In genomic region chr7:44470696-44471612, GRCm38 (mm10) we compare ENCODE assay signal across 14 mouse cellular contexts. TPM values are rescaled to one million over a fixed set of nuclear protein-coding genes. Genes with fewer than 3 reads are reported as not detected.
DNase-seq lines count a peak whose midpoint lies in the region; ATAC-seq and TF ChIP-seq lines count a peak whose summit lies in the region.
"Had no signal": no experiment of that assay in that cellular context is flagged by ENCODE, and none has a peak within 500 bp of the region (broad histone marks: within the 10 kb centered on the region; RNA-seq: fewer than 3 reads in every experiment).

No protein-coding gene starts in this region.

- no peak for TF ChIP-seq CTCF in left cerebral cortex, adult 2 months (IDR thresholded peaks at IDR 0.05)
- no peak for TF ChIP-seq CTCF in intestine, postnatal 0 days (IDR thresholded peaks at IDR 0.05; ENCODE audit: low read depth)

- H3K4me3 ChIP-seq in left cerebral cortex, adult 2 months = no peak overlapping the region
- no peak overlapping the region for H3K4me3 ChIP-seq in limb, embryonic 13.5 days
- H3K4me3 ChIP-seq in intestine, postnatal 0 days (ENCODE audit: low read depth, low read length) = no peak overlapping the region
- H3K4me3 ChIP-seq in forebrain, embryonic 15.5 days = no peak overlapping the region
- H3K4me3 ChIP-seq: neural tube, embryonic 12.5 days had no signal

- H3K9ac ChIP-seq in limb, embryonic 13.5 days = peak overlapping the region; percentile 31; the same call in 1 of the 2 replicates
- no peak overlapping the region for H3K9ac ChIP-seq in intestine, postnatal 0 days (ENCODE audit: low read depth, low read length)
- H3K9ac ChIP-seq in forebrain, embryonic 15.5 days (replicated peaks) = no peak overlapping the region
- H3K9ac ChIP-seq: neural tube, embryonic 12.5 days had no signal

- peak; percentile 14 to 15 for DNase-seq in frontal cortex, postnatal 10 days (ENCODE audit: low spot score in 2 of 2)
- DNase-seq in frontal cortex, postnatal 36 days (ENCODE audit: low spot score in 2 of 2) = no peak
- peak in 1 of 2 experiments; percentile 19 for DNase-seq in left cerebral cortex, adult 2 months (ENCODE audit: extremely low spot score in 1 of 2, low spot score in 2 of 2)
- DNase-seq in left cerebral cortex, postnatal 10 days (ENCODE audit: extremely low spot score in 1 of 2, low spot score in 2 of 2) = no peak
- peak; percentile 50 for DNase-seq in c-Kit-positive CD71-positive TER-119-positive erythroid progenitor cells, embryonic 14.5 days (ENCODE audit: low spot score)
- DNase-seq: gastrocnemius, postnatal 36 days; kidney, adult 8-10 months; thymus, postnatal 14 days had no signal

- 89% methylated on average over 16 of the region's 16 CpGs for WGBS in limb, embryonic 13.5 days
- WGBS in intestine, postnatal 0 days = 84% methylated on average over 16 of the region's 16 CpGs
- 88% methylated on average over 16 of the region's 16 CpGs for WGBS in forebrain, embryonic 15.5 days

- no peaks in the 10 kb centered on the region for H3K9me3 ChIP-seq in limb, embryonic 13.5 days
- H3K9me3 ChIP-seq in intestine, postnatal 0 days (ENCODE audit: control insufficient read depth) = no peaks in the 10 kb centered on the region
- no peaks in the 10 kb centered on the region for H3K9me3 ChIP-seq in forebrain, embryonic 15.5 days
- H3K9me3 ChIP-seq: neural tube, embryonic 12.5 days had no signal

- intact Hi-C loops in left cerebral cortex, adult 2 months (cut with DNase I) = no loop called here
- intact Hi-C loops in left cerebral cortex, postnatal 10 days (cut with DNase I) = no loop called here

- peaks cover 42% of the 10 kb centered on the region for H3K4me1 ChIP-seq in limb, embryonic 13.5 days
- peaks cover 12% of the 10 kb centered on the region; the same call in 1 of the 2 replicates for H3K4me1 ChIP-seq in intestine, postnatal 0 days (replicated peaks; ENCODE audit: control insufficient read depth, insufficient read depth, low read length)
- peaks cover 52% of the 10 kb centered on the region for H3K4me1 ChIP-seq in forebrain, embryonic 15.5 days

- H3K27me3 ChIP-seq in limb, embryonic 13.5 days = peaks cover 34% of the 10 kb centered on the region
- H3K27me3 ChIP-seq in intestine, postnatal 0 days (replicated peaks; ENCODE audit: control insufficient read depth, insufficient read depth, low read length) = no peaks in the 10 kb centered on the region
- H3K27me3 ChIP-seq in forebrain, embryonic 15.5 days = no peaks in the 10 kb centered on the region

- ATAC-seq in limb, embryonic 13.5 days (ENCODE audit: low FRiP score, low read depth) = no peak
- ATAC-seq in intestine, postnatal 0 days = no peak
- ATAC-seq in forebrain, embryonic 15.5 days (replicated peaks) = no peak

- peaks cover 9% of the 10 kb centered on the region for H3K36me3 ChIP-seq in limb, embryonic 13.5 days
- H3K36me3 ChIP-seq in intestine, postnatal 0 days (ENCODE audit: control insufficient read depth, insufficient read depth) = no peaks in the 10 kb centered on the region; the same call in 1 of the 2 replicates
- H3K36me3 ChIP-seq in forebrain, embryonic 15.5 days = no peaks in the 10 kb centered on the region
- H3K36me3 ChIP-seq: neural tube, embryonic 12.5 days had no signal

- H3K27ac ChIP-seq in left cerebral cortex, adult 2 months = peak overlapping the region; percentile 56; the same call in 1 of the 2 replicates
- no peak overlapping the region; the same call in 1 of the 2 replicates for H3K27ac ChIP-seq in limb, embryonic 13.5 days
- H3K27ac ChIP-seq in intestine, postnatal 0 days (ENCODE audit: low read depth, low read length) = no peak overlapping the region
- no peak overlapping the region for H3K27ac ChIP-seq in forebrain, embryonic 15.5 days (replicated peaks)
- H3K27ac ChIP-seq: neural tube, embryonic 12.5 days had no signal

- no peak overlapping the region for H3K4me2 ChIP-seq in limb, embryonic 13.5 days (replicated peaks)
- H3K4me2 ChIP-seq in intestine, postnatal 0 days (replicated peaks; ENCODE audit: low read depth) = no peak overlapping the region
- H3K4me2 ChIP-seq in forebrain, embryonic 15.5 days (replicated peaks) = no peak overlapping the region

RNA-seq across cellular contexts. Expression of gene Josd2, which starts 3.2 kb away (rescaled TPM):
- 10 to 100 TPM; 72.3 to 86.6 TPM for total RNA-seq in left cerebral cortex, adult 2 months (2021)
- total RNA-seq in left cerebral cortex, postnatal 10 days (2021) = 10 to 100 TPM; 36.3 to 37.4 TPM
- polyA plus RNA-seq in limb, embryonic 13.5 days (2015; fragmentation: Nextera tagmentation; extraction: Ambion mirVana) = 87.7 and 91.3 TPM in 2 replicates
- polyA plus RNA-seq in intestine, postnatal 0 days (2015; fragmentation: Nextera tagmentation; extraction: Ambion mirVana) = 28.6 and 30.3 TPM in 2 replicates
- polyA plus RNA-seq in forebrain, embryonic 15.5 days (2015; fragmentation: Nextera tagmentation; extraction: Ambion mirVana) = 52.5 and 56.6 TPM in 2 replicates

RNA-seq across cellular contexts. Expression of gene Aspdh, which starts 5.8 kb away (rescaled TPM):
- total RNA-seq in left cerebral cortex, adult 2 months (2021) = 10 to 100 TPM in 1 of 2 experiments, 1 to 10 TPM in 1; 9.8 to 10.0 TPM
- 10 to 100 TPM; 14.7 to 18.0 TPM for total RNA-seq in left cerebral cortex, postnatal 10 days (2021)
- polyA plus RNA-seq in limb, embryonic 13.5 days (2015; fragmentation: Nextera tagmentation; extraction: Ambion mirVana) = 0.36 TPM in 1 of 2 replicates, not detected in the other
- polyA plus RNA-seq in intestine, postnatal 0 days (2015; fragmentation: Nextera tagmentation; extraction: Ambion mirVana) = 1.5 and 1.7 TPM in 2 replicates
- polyA plus RNA-seq in forebrain, embryonic 15.5 days (2015; fragmentation: Nextera tagmentation; extraction: Ambion mirVana) = 4.3 and 5.8 TPM in 2 replicates
- total RNA-seq: gastrocnemius, postnatal 36 days; megakaryocyte progenitor cell, adult 5-6 weeks had no signal
- polyA plus RNA-seq: spleen, adult 2 months had no signal

RNA-seq across cellular contexts. Expression of gene Emc10, which starts 25.4 kb away (rescaled TPM):
- 100 to 1,000 TPM; 192 to 201 TPM for total RNA-seq in left cerebral cortex, adult 2 months (2021)
- total RNA-seq in left cerebral cortex, postnatal 10 days (2021) = 100 to 1,000 TPM; 143 to 144 TPM
- 104 and 106 TPM in 2 replicates for polyA plus RNA-seq in limb, embryonic 13.5 days (2015; fragmentation: Nextera tagmentation; extraction: Ambion mirVana)
- 68.6 and 74.8 TPM in 2 replicates for polyA plus RNA-seq in intestine, postnatal 0 days (2015; fragmentation: Nextera tagmentation; extraction: Ambion mirVana)
- polyA plus RNA-seq in forebrain, embryonic 15.5 days (2015; fragmentation: Nextera tagmentation; extraction: Ambion mirVana) = 133 and 138 TPM in 2 replicates

RNA-seq across cellular contexts. Expression of gene Fam71e1, which starts 25.4 kb away (rescaled TPM):
- total RNA-seq in left cerebral cortex, adult 2 months (2021) = 10 to 100 TPM; 15.5 to 21.0 TPM
- total RNA-seq in left cerebral cortex, postnatal 10 days (2021) = 10 to 100 TPM; 24.4 to 26.8 TPM
- 22.4 and 22.9 TPM in 2 replicates for polyA plus RNA-seq in limb, embryonic 13.5 days (2015; fragmentation: Nextera tagmentation; extraction: Ambion mirVana)
- polyA plus RNA-seq in intestine, postnatal 0 days (2015; fragmentation: Nextera tagmentation; extraction: Ambion mirVana) = 4.4 and 5.2 TPM in 2 replicates
- 30.2 and 30.5 TPM in 2 replicates for polyA plus RNA-seq in forebrain, embryonic 15.5 days (2015; fragmentation: Nextera tagmentation; extraction: Ambion mirVana)

RNA-seq across cellular contexts. Expression of gene Lrrc4b, which starts 42.1 kb away (rescaled TPM):
- 100 to 1,000 TPM; 278 to 294 TPM for total RNA-seq in left cerebral cortex, adult 2 months (2021)
- 100 to 1,000 TPM; 311 to 323 TPM for total RNA-seq in left cerebral cortex, postnatal 10 days (2021)
- polyA plus RNA-seq in limb, embryonic 13.5 days (2015; fragmentation: Nextera tagmentation; extraction: Ambion mirVana) = 1.00 and 1.2 TPM in 2 replicates
- 0.35 and 0.54 TPM in 2 replicates for polyA plus RNA-seq in intestine, postnatal 0 days (2015; fragmentation: Nextera tagmentation; extraction: Ambion mirVana)
- 15.6 and 15.7 TPM in 2 replicates for polyA plus RNA-seq in forebrain, embryonic 15.5 days (2015; fragmentation: Nextera tagmentation; extraction: Ambion mirVana)
- total RNA-seq: megakaryocyte progenitor cell, adult 5-6 weeks had no signal

Comparison
In these comparisons a context has a peak if more than half of its experiments do, and no peak if none do; other contexts are left out.
1. DNase-seq: peak in frontal cortex, postnatal 10 days (2 of 2) and c-Kit-positive CD71-positive TER-119-positive erythroid progenitor cells, embryonic 14.5 days (single experiment); none in frontal cortex, postnatal 36 days (0 of 2) and left cerebral cortex, postnatal 10 days (0 of 2).